In genomic region chr1:161035281-161035785, GRCm38 (mm10) we compare ENCODE assay signal across 7 mouse cellular contexts. TPM values are rescaled to one million over a fixed set of nuclear protein-coding genes. Genes with fewer than 3 reads are reported as not detected.
A peak's percentile ranks its signal among the peaks of the same experiment; 100 is the strongest.
DNase-seq lines count a peak whose midpoint lies in the region; ATAC-seq and TF ChIP-seq lines count a peak whose summit lies in the region.

No protein-coding gene starts in this region.

- peak; percentile 59 for ATAC-seq in Patski
- peak; percentile 6; the same call in 1 of the 2 replicates for ATAC-seq in embryonic facial prominence, embryonic 13.5 days (ENCODE audit: insufficient number of reproducible peaks, insufficient read depth, low FRiP score, low TSS enrichment, low read depth)
- peak; percentile 11 for ATAC-seq in intestine, embryonic 14.5 days (replicated peaks; ENCODE audit: low FRiP score, low TSS enrichment, low read depth)

- peaks cover 59% of the 10 kb centered on the region for H3K36me3 ChIP-seq in embryonic facial prominence, embryonic 13.5 days
- peaks cover 57% of the 10 kb centered on the region for H3K36me3 ChIP-seq in intestine, embryonic 14.5 days (ENCODE audit: control insufficient read depth, insufficient read depth, low read length)
- peaks cover 69% of the 10 kb centered on the region for H3K36me3 ChIP-seq in megakaryocyte, embryonic 14.5 days (replicated peaks; ENCODE audit: low read length)

- peak overlapping the region; percentile 88 for H3K9ac ChIP-seq in embryonic facial prominence, embryonic 13.5 days
- peak overlapping the region; percentile 96 for H3K9ac ChIP-seq in intestine, embryonic 14.5 days (ENCODE audit: low read length)

- H3K4me1 ChIP-seq in embryonic facial prominence, embryonic 13.5 days, result peaks cover 13% of the 10 kb centered on the region
- peaks cover 9% of the 10 kb centered on the region for H3K4me1 ChIP-seq in intestine, embryonic 14.5 days (replicated peaks; ENCODE audit: control insufficient read depth, insufficient read depth, low read length)
- H3K4me1 ChIP-seq in megakaryocyte, embryonic 14.5 days, result peaks cover 63% of the 10 kb centered on the region

- H3K27ac ChIP-seq in embryonic facial prominence, embryonic 13.5 days, result peak overlapping the region; percentile 97
- peak overlapping the region; percentile 89 for H3K27ac ChIP-seq in intestine, embryonic 14.5 days (ENCODE audit: low read depth)

- under 1% methylated on average over 14 of the region's 14 CpGs for WGBS in embryonic facial prominence, embryonic 13.5 days
- 0% methylated on average over 14 of the region's 14 CpGs for WGBS in intestine, embryonic 14.5 days

- DNase-seq in layer of hippocampus, postnatal 10 days (ENCODE audit: low spot score in 2 of 2), result peak; percentile 39 to 63
- DNase-seq in layer of hippocampus, postnatal 36 days, result no peak
- no peak for DNase-seq in Patski (ENCODE audit: low read depth, low spot score)
- no peak for DNase-seq in intestine, embryonic 14.5 days (ENCODE audit: low spot score)
- no peak for DNase-seq in natural killer cell, adult 2 months (ENCODE audit: low spot score in 2 of 2)

- in situ Hi-C loops in Patski (cut with MboI; ENCODE audit: low pct_unique_long_range_greater_than_20kb), result no loop called here

- peak overlapping the region; percentile 84 for H3K4me2 ChIP-seq in embryonic facial prominence, embryonic 13.5 days
- H3K4me2 ChIP-seq in intestine, embryonic 14.5 days (ENCODE audit: low read length), result peak overlapping the region; percentile 64

- H3K27me3 ChIP-seq in Patski, result no peaks in the 10 kb centered on the region
- H3K27me3 ChIP-seq in embryonic facial prominence, embryonic 13.5 days, result no peaks in the 10 kb centered on the region
- no peaks in the 10 kb centered on the region for H3K27me3 ChIP-seq in intestine, embryonic 14.5 days (replicated peaks; ENCODE audit: control insufficient read depth, insufficient read depth, low read length)
- H3K27me3 ChIP-seq in megakaryocyte, embryonic 14.5 days (replicated peaks), result no peaks in the 10 kb centered on the region

- H3K9me3 ChIP-seq in embryonic facial prominence, embryonic 13.5 days, result no peaks in the 10 kb centered on the region
- H3K9me3 ChIP-seq in intestine, embryonic 14.5 days (ENCODE audit: control insufficient read depth, low read length), result no peaks in the 10 kb centered on the region
- no peaks in the 10 kb centered on the region for H3K9me3 ChIP-seq in megakaryocyte, embryonic 14.5 days

- TF ChIP-seq CTCF in Patski (IDR thresholded peaks at IDR 0.05), result no peak

- CTCF ChIA-PET in Patski (lab: Charles Lee), result interaction anchor here (1.3 to 1.4 kb wide), 2 partner anchors 17 to 101 kb away, joined by 3 to 4 read pairs; no protein-coding TSS in a partner anchor

- POLR2A ChIA-PET in Patski (lab: Charles Lee), result interaction anchor here (0.6 to 2.0 kb wide), 7 partner anchors 9 to 1051 kb away, joined by 3 to 7 read pairs (median 3); partner anchors contain the start of genes Cenpl, Dars2 and Klhl20

- H3K4me3 ChIP-seq in embryonic facial prominence, embryonic 13.5 days, result peak overlapping the region; percentile 58
- peak overlapping the region; percentile 93 for H3K4me3 ChIP-seq in intestine, embryonic 14.5 days (ENCODE audit: low read depth, low read length)
- H3K4me3 ChIP-seq in megakaryocyte, embryonic 14.5 days (replicated peaks), result peak overlapping the region; percentile 98

RNA-seq across cellular contexts. Expression of gene Zbtb37, which starts 0.7 kb away (rescaled TPM):
- 10 to 100 TPM; 19.8 to 20.0 TPM for total RNA-seq in layer of hippocampus, postnatal 10 days (2021)
- 10 to 100 TPM; 16.7 to 21.0 TPM for total RNA-seq in layer of hippocampus, postnatal 36 days (2021)
- polyA plus RNA-seq in Patski (2021), result 3.7 TPM
- 8.8 and 11.7 TPM in 2 replicates for polyA plus RNA-seq in embryonic facial prominence, embryonic 13.5 days (2015; fragmentation: Nextera tagmentation; extraction: Ambion mirVana)
- polyA plus RNA-seq in intestine, embryonic 14.5 days (2014; fragmentation: Nextera tagmentation; extraction: Ambion mirVana), result 6.6 and 8.1 TPM in 2 replicates
- polyA plus RNA-seq in megakaryocyte, embryonic 14.5 days (2012; ENCODE audit: insufficient read depth, low replicate concordance), result 0.04 and 0.09 TPM in 2 replicates

RNA-seq across cellular contexts. Expression of gene Dars2, which starts 35.1 kb away (rescaled TPM):
- total RNA-seq in layer of hippocampus, postnatal 10 days (2021), result 10 to 100 TPM; 23.7 to 24.6 TPM
- total RNA-seq in layer of hippocampus, postnatal 36 days (2021), result 10 to 100 TPM; 22.6 to 24.0 TPM
- 39.0 TPM for polyA plus RNA-seq in Patski (2021)
- polyA plus RNA-seq in embryonic facial prominence, embryonic 13.5 days (2015; fragmentation: Nextera tagmentation; extraction: Ambion mirVana), result 26.2 TPM in 2 replicates
- polyA plus RNA-seq in intestine, embryonic 14.5 days (2014; fragmentation: Nextera tagmentation; extraction: Ambion mirVana), result 44.0 and 44.8 TPM in 2 replicates
- 0.46 TPM in 1 of 2 replicates, not detected in the other for polyA plus RNA-seq in megakaryocyte, embryonic 14.5 days (2012; ENCODE audit: insufficient read depth, low replicate concordance)

RNA-seq across cellular contexts. Expression of gene Cenpl, which starts 35.2 kb away (rescaled TPM):
- 1 to 10 TPM; 2.9 to 4.3 TPM for total RNA-seq in layer of hippocampus, postnatal 10 days (2021)
- total RNA-seq in layer of hippocampus, postnatal 36 days (2021), result 1 to 10 TPM; 1.1 to 2.3 TPM
- polyA plus RNA-seq in Patski (2021), result 10.2 TPM
- polyA plus RNA-seq in embryonic facial prominence, embryonic 13.5 days (2015; fragmentation: Nextera tagmentation; extraction: Ambion mirVana), result 36.1 and 36.2 TPM in 2 replicates
- polyA plus RNA-seq in intestine, embryonic 14.5 days (2014; fragmentation: Nextera tagmentation; extraction: Ambion mirVana), result 28.9 and 29.5 TPM in 2 replicates
- 1.2 and 3.9 TPM in 2 replicates for polyA plus RNA-seq in megakaryocyte, embryonic 14.5 days (2012; ENCODE audit: insufficient read depth, low replicate concordance)

RNA-seq across cellular contexts. Expression of gene Serpinc1, which starts 56.9 kb away (rescaled TPM):
- under 1 TPM; 0.13 to 0.59 TPM for total RNA-seq in layer of hippocampus, postnatal 10 days (2021)
- under 1 TPM; 0.20 to 0.65 TPM for total RNA-seq in layer of hippocampus, postnatal 36 days (2021)
- 1.3 TPM for polyA plus RNA-seq in Patski (2021)
- 2.3 and 5.5 TPM in 2 replicates for polyA plus RNA-seq in embryonic facial prominence, embryonic 13.5 days (2015; fragmentation: Nextera tagmentation; extraction: Ambion mirVana)
- polyA plus RNA-seq in intestine, embryonic 14.5 days (2014; fragmentation: Nextera tagmentation; extraction: Ambion mirVana), result 1.9 and 2.0 TPM in 2 replicates
- polyA plus RNA-seq in megakaryocyte, embryonic 14.5 days (2012; ENCODE audit: insufficient read depth, low replicate concordance), result 0.54 and 2.0 TPM in 2 replicates

Comparison
In these comparisons a context has a peak if more than half of its experiments do, and no peak if none do; other contexts are left out.
1. DNase-seq: peak in layer of hippocampus, postnatal 10 days (2 of 2); none in layer of hippocampus, postnatal 36 days (0 of 2), Patski (single experiment), intestine, embryonic 14.5 days (single experiment) and natural killer cell, adult 2 months (0 of 2).
2. ATAC-seq: peak in every context shown above with its lines; median percentile 59 in Patski; 11 in intestine, embryonic 14.5 days; 6 in embryonic facial prominence, embryonic 13.5 days.
3. RNA of gene Dars2, which starts 35.1 kb away (polyA plus RNA-seq): 44.0 to 44.8 TPM in intestine, embryonic 14.5 days, 39.0 TPM in Patski (single experiment) and 26.2 TPM in embryonic facial prominence, embryonic 13.5 days; 0.46 TPM in megakaryocyte, embryonic 14.5 days; every median in the first group is over 10 times any median in the second.
4. Peak in every context shown above with its lines, with median percentiles within 50 percentile points of each other: H3K4me3 ChIP-seq.